Mouse (Mus musculus) neural tube, embryonic 15.5 days (tissue): ENCODE measurements around the gene Anapc4. TPM values are rescaled to one million over a fixed set of nuclear protein-coding genes. Genes with fewer than 3 reads are reported as not detected.
A peak's percentile ranks its signal among the peaks of the same experiment; 100 is the strongest.

Source experiments
- ATAC-seq: fragments of 200-750 bp; cut with Nextera tagmentation; 2 replicates; pipeline ENCODE4 v1.8.0; 2017; ENCODE audit warnings: mild to moderate bottlenecking, moderate TSS enrichment, moderate library complexity; ENCODE audit not compliant: low FRiP score
- H3K27ac ChIP-seq: fragments of 300-500 bp; sonication (generic); replicated peaks from 2 replicates; pipeline ENCODE4 v1.5.1; 2015; ENCODE audit warnings: mild to moderate bottlenecking, inconsistent platforms
- H3K27me3 ChIP-seq: fragments of 300-500 bp; sonication (generic); replicated peaks from 2 replicates; pipeline ENCODE4 v1.6.1; 2015; ENCODE audit warnings: inconsistent platforms
- H3K36me3 ChIP-seq: fragments of 300-500 bp; sonication (generic); 2 replicates; pipeline ENCODE4 v1.6.1; 2015; ENCODE audit warnings: inconsistent platforms
- H3K4me1 ChIP-seq: fragments of 300-500 bp; sonication (generic); 2 replicates; pipeline ENCODE4 v1.6.1; 2015; ENCODE audit warnings: inconsistent platforms
- H3K4me2 ChIP-seq: fragments of 300-500 bp; sonication (generic); 2 replicates; pipeline ENCODE4 v1.6.1; 2015; ENCODE audit warnings: inconsistent platforms, mild to moderate bottlenecking, moderate library complexity
- H3K4me3 ChIP-seq: fragments of 300-500 bp; sonication (generic); replicated peaks from 2 replicates; pipeline ENCODE4 v1.5.1; 2015; ENCODE audit warnings: mild to moderate bottlenecking, inconsistent platforms
- H3K9ac ChIP-seq: fragments of 300-500 bp; sonication (generic); replicated peaks from 2 replicates; pipeline ENCODE4 v1.6.1; 2015; ENCODE audit warnings: mild to moderate bottlenecking, inconsistent platforms
- H3K9me3 ChIP-seq: fragments of 300-500 bp; sonication (generic); replicated peaks from 2 replicates; pipeline ENCODE4 v1.6.1; 2016; ENCODE audit warnings: inconsistent platforms
- WGBS: fragments of 180-500 bp; shearing (Covaris S2); methylation state at CpG from one replicate; pipeline ENCODE4 v1.1.7; 2015; ENCODE audit warnings: mixed read lengths; 5-methylcytosine and 5-hydroxymethylcytosine counted together
- polyA plus RNA-seq: library from polyadenylated mRNA; unstranded; fragments of >200 nt; fragmentation: Nextera tagmentation; extraction: Ambion mirVana; gene quantifications from 2 replicates; pipeline ENCODE4 v1.2.1, GENCODE M21; 2015

The Anapc4 gene
- polyA plus RNA-seq, 1 experiment from 2014 or later, result 99.4 TPM

DNA sequence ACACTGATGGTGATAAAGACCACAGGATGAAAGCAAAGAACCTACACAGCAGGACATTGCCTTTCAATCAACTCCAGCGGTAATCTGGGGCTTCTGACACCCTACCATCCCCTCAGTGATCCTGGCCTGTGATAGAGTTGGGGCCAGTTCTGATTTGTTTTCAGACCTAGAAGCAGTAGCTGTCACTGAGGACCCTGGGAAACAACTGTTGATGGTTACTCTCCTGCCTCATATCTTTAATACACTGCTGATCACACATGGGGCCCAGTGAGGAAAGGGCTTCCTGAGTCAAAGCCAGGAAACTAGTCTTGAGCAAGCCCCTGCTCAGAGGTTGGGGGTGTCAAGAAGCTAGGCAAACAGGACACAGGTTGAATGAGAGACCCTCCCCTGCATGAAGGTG lies 37.6 kb downstream of the Anapc4 start:
- Histone ChIP-seq H3K36me3 (peaks cover 17% of the 10 kb centered on the region), H3K27me3 (no peaks in the 10 kb centered on the region), H3K4me3 (no peak overlapping the region), H3K4me1 (peaks cover 21% of the 10 kb centered on the region), H3K9me3 (no peaks in the 10 kb centered on the region), H3K9ac (no peak overlapping the region), H3K4me2 (no peak overlapping the region), H3K27ac (no peak overlapping the region)
- WGBS, result 23% methylated on average over 1 of the region's 1 CpGs
- no peak for ATAC-seq

DNA sequence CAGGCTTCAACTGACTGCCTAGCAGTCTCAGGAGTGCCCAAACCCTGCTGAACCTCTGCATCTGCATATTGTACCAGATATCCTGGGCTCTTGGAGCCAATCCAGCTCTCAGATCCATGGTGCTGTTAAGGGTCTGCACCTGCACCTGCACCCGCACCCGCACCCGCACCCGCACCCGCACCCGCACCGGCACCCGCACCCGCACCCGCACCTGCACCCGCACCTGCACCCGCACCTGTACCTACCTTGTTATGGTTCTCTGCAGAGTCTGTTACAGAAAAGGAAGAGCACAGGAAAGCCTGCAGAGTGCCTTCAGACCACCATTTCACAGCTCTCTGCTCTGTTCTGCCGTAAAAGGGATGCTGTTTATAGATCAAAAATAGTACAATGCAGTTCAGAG lies 38.2 kb downstream of the Anapc4 start:
- Histone ChIP-seq H3K9ac (no peak overlapping the region), H3K4me1 (peaks cover 21% of the 10 kb centered on the region), H3K27me3 (no peaks in the 10 kb centered on the region), H3K27ac (no peak overlapping the region), H3K36me3 (peaks cover 12% of the 10 kb centered on the region), H3K9me3 (no peaks in the 10 kb centered on the region), H3K4me2 (no peak overlapping the region), H3K4me3 (no peak overlapping the region)
- ATAC-seq, result no peak
- 97% methylated on average over 13 of the region's 13 CpGs for WGBS

DNA sequence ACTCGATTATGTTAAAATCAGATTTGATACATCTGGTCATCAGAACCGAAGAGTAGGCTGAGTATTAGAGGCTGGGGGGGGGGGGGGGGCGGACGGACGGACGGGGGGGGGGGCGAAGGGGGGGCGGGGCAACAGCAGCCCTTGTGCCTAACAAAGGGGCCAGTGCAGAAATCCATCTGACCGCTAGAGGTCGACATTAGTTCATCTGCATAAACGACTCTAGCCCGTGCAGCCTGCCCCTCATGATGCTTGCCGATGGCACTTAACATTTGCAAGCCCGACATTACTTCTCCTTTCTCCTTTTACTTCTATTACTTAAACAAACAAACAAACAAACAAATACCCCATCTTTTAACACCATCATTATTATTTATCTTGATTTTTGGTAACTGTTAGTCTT lies 45.0 kb downstream of the Anapc4 start:
- Histone ChIP-seq H3K9ac (no peak overlapping the region), H3K27ac (no peak overlapping the region), H3K27me3 (0 out of 2 replicates have a peak, but pooled peaks cover 6% of the 10 kb centered on the region), H3K4me1 (no peaks in the 10 kb centered on the region), H3K36me3 (no peaks in the 10 kb centered on the region), H3K9me3 (no peaks in the 10 kb centered on the region), H3K4me3 (no peak overlapping the region), H3K4me2 (no peak overlapping the region)
- peak; percentile 82 for ATAC-seq
- 15% methylated on average over 8 of the region's 14 CpGs for WGBS

DNA sequence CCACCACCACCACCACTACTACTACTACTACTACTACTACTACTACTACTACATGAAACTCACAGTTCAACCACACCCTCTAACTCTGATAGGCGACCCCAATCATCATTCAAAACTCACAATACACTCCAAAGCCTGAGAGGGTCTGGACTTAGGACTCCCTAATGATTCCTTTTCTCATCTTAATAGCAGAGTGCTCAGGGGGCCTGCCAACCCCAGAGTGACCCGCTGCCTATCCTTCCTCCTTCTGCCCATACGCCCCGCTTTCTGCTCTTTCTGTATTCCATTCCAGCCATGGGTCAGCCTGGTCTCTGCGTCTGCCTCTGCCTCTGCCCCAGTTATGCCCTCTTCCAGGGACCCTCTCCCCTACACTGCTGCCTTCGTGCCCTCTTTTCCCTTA lies 46.1 kb downstream of the Anapc4 start:
- Histone ChIP-seq H3K4me2 (no peak overlapping the region), H3K36me3 (no peaks in the 10 kb centered on the region), H3K4me1 (no peaks in the 10 kb centered on the region), H3K27ac (no peak overlapping the region), H3K9me3 (no peaks in the 10 kb centered on the region), H3K4me3 (no peak overlapping the region), H3K27me3 (0 out of 2 replicates have a peak, but pooled peaks cover 6% of the 10 kb centered on the region), H3K9ac (no peak overlapping the region)
- ATAC-seq, result no peak
- WGBS, result 91% methylated on average over 6 of the region's 6 CpGs

DNA sequence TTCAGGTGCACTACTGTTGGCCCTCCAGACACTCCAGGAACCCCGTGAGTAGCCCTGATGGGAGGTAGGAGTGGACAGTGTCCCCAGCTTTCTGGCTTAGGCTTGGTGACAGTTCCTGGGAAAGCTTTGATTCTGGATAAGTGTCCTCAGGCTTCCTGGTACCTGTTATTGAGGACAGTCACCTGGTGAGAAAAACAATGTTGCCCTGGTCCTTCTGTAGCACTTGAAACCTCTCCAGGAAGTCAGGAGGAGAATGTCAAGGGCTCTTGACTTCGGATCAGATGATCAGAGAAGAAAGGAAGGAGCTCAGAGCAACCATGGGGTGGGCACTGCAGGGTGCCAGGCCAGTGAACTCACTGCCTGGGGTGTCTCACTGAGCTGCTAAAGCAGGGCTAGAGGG lies 48.6 kb downstream of the Anapc4 start:
- Histone ChIP-seq H3K4me3 (no peak overlapping the region), H3K4me1 (no peaks in the 10 kb centered on the region), H3K9ac (no peak overlapping the region), H3K27ac (no peak overlapping the region), H3K36me3 (no peaks in the 10 kb centered on the region), H3K4me2 (no peak overlapping the region), H3K27me3 (0 out of 2 replicates have a peak, but pooled peaks cover 6% of the 10 kb centered on the region), H3K9me3 (no peaks in the 10 kb centered on the region)
- no peak for ATAC-seq
- 46% methylated on average over 2 of the region's 2 CpGs for WGBS

DNA sequence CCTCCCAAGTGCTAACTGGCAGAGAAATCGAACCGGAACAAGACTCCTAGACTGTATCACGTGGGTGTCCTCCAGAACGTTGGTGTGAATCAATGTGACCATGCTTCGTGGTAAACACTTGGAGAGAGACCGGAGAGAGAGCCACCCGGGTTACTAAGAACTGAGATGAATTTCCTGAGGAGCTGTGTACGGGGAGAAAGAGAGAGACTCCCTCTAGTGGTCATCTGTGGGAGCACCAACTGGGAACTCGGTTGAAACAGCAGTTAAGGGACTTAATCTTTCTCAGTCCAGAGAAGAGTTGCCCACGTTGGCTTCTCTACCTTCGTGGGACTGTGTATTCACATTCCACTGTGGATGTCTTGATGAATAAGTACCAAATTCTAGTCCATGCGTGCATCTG lies 53.3 kb downstream of the Anapc4 start:
- H3K4me2 ChIP-seq, result no peak overlapping the region
- H3K4me3 ChIP-seq, result no peak overlapping the region
- no peak overlapping the region for H3K9ac ChIP-seq
- no peak for ATAC-seq
- no peaks in the 10 kb centered on the region for H3K4me1 ChIP-seq
- no peak overlapping the region for H3K27ac ChIP-seq
- H3K27me3 ChIP-seq, result no peaks in the 10 kb centered on the region
- no peaks in the 10 kb centered on the region for H3K36me3 ChIP-seq
- no peaks in the 10 kb centered on the region for H3K9me3 ChIP-seq
- 54% methylated on average over 12 of the region's 12 CpGs for WGBS

DNA sequence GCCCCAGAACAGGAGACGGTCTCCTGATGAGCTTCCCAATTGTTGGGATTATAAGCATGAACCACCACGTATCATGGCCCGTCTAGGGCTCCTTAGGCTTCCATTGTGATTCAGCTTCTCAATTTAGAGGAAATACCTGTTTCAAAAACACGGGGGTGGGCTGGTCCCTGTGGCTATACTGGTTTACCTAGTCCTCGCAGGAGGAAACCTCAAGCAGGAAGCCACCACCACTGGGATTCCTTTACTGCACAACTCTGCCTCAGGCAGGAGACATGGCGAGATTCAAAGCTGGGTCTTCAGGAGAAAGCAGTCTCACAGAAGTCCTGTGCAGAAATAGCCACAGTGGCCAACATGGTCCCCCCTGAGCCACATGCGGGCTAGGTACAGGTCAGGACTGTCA lies 56.1 kb downstream of the Anapc4 start:
- Histone ChIP-seq H3K4me3 (no peak overlapping the region), H3K9ac (no peak overlapping the region), H3K4me1 (no peaks in the 10 kb centered on the region), H3K9me3 (no peaks in the 10 kb centered on the region), H3K27me3 (no peaks in the 10 kb centered on the region), H3K36me3 (no peaks in the 10 kb centered on the region), H3K4me2 (no peak overlapping the region), H3K27ac (no peak overlapping the region)
- 82% methylated on average over 7 of the region's 7 CpGs for WGBS
- ATAC-seq, result no peak

DNA sequence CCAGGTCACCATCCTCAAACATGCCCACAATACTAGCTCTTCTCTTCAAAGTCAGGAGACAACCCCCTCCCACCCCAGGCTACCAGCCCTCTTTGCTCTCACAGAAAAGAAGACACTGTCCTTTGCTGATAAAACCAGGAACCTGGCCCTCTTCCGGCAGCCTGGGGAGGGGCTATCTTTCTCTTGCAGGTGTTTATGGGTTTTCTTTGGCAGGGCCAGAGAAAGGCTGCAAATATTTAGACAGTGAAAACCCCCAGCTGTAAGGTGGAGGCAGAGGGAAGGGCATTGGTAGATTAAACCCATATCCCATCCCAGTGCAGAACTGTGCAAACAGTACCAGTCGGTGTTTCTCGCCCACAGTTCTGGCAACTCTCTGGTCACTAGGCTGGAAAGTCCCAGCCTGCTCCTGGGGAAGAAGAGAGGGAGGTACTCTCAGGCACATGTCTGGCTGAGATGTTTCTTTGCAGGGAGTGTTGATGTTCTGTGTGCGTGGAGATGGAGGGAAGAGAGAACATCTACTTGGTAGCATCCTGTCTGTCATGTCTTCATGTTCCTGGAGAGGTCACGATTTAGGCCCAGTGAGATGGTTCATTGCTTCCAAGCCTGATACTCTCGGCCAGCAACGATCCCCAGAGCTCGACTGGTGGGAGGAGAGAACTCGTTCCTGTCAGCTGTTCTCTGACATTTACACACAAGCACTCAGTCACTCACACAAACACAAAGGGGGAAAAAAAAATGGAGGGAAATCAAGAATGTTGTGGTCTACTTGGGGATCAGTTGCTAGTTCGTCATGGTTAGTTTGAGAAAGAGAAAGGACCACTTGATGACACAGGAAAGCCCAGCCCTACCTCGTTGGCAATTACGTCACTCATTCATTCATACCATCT lies 58.4 kb downstream of the Anapc4 start:
- ATAC-seq, result no peak
- Histone ChIP-seq H3K4me1 (no peaks in the 10 kb centered on the region), H3K27ac (no peak overlapping the region), H3K9ac (no peak overlapping the region), H3K36me3 (no peaks in the 10 kb centered on the region), H3K27me3 (no peaks in the 10 kb centered on the region), H3K4me2 (no peak overlapping the region), H3K9me3 (no peaks in the 10 kb centered on the region), H3K4me3 (no peak overlapping the region)
- WGBS, result 80% methylated on average over 12 of the region's 12 CpGs

DNA sequence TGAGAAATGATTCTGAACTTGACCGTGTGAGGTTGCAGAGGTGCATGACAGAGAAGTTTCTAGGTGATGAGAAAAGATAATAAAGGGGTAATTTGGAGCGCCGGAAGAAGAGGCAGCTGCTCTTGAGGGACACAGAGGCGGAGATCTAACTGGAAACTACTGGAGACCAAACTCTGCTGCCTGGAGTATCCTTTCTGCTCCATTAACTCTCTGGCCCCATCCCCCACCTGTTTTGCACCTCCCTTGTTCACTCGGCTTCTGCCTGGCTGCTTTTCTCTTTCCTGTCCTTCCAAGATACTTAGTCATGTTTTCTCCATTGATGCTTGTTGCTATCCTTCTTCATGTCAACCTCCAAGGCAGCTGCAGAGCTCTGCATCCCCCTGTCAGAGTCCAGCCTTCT lies 60.1 kb downstream of the Anapc4 start:
- H3K9ac ChIP-seq, result no peak overlapping the region
- ATAC-seq, result no peak
- no peak overlapping the region for H3K4me2 ChIP-seq
- no peak overlapping the region for H3K4me3 ChIP-seq
- no peaks in the 10 kb centered on the region for H3K4me1 ChIP-seq
- no peaks in the 10 kb centered on the region for H3K36me3 ChIP-seq
- no peaks in the 10 kb centered on the region for H3K27me3 ChIP-seq
- no peak overlapping the region for H3K27ac ChIP-seq
- H3K9me3 ChIP-seq, result no peaks in the 10 kb centered on the region
- WGBS, result 80% methylated on average over 5 of the region's 5 CpGs

DNA sequence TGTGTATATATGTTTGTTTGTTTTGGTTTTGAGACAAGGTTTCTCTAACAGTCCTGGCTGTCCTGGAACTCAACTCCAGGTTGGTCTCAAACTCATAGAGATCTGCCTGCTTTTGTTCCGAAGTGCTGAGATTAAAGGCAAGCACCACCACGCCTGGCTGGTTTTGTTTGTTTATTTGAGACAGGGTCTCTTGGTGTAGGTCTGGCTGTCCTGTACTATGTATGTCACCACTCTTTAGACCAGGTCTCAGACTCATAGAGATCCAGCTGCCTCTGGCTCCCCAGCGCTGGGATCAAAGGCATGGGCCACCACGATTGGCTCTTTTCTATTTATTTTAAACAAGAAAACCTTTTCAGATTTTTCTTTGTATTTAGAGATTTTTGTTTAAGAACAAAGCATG lies 70.4 kb downstream of the Anapc4 start:
- Histone ChIP-seq H3K36me3 (no peaks in the 10 kb centered on the region), H3K27ac (no peak overlapping the region)

DNA sequence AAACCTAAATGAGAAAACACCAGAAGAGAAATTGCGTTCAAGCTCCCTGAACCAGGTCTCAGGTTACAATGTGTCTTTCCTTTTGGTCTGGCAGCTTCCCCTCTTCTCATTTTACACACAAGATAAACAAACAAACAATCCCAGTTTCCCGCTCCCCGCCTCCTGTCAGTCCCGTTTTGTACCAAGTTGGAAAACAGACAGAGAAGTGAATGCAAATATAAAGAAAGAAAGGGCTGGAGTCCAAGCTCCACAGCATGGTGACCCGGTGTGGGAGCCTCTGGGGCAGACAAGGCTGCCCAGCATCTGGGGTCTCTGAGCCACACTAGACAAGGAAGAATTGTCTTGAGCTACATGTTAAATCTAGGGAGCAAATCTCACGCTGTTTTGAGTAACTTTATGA lies 70.9 kb downstream of the Anapc4 start:
- Histone ChIP-seq H3K9ac (no peak overlapping the region), H3K27me3 (no peaks in the 10 kb centered on the region), H3K9me3 (no peaks in the 10 kb centered on the region), H3K4me1 (no peaks in the 10 kb centered on the region), H3K4me3 (no peak overlapping the region), H3K36me3 (no peaks in the 10 kb centered on the region), H3K27ac (no peak overlapping the region), H3K4me2 (no peak overlapping the region)
- 41% methylated on average over 6 of the region's 6 CpGs for WGBS
- no peak for ATAC-seq

More for the DNA sequence above, 70.4 kb downstream of the Anapc4 start:
- no peak for ATAC-seq
- Histone ChIP-seq H3K27me3 (no peaks in the 10 kb centered on the region), H3K9ac (no peak overlapping the region), H3K4me3 (no peak overlapping the region), H3K4me1 (no peaks in the 10 kb centered on the region), H3K4me2 (no peak overlapping the region), H3K9me3 (no peaks in the 10 kb centered on the region)
- WGBS, result 70% methylated on average over 4 of the region's 4 CpGs

DNA sequence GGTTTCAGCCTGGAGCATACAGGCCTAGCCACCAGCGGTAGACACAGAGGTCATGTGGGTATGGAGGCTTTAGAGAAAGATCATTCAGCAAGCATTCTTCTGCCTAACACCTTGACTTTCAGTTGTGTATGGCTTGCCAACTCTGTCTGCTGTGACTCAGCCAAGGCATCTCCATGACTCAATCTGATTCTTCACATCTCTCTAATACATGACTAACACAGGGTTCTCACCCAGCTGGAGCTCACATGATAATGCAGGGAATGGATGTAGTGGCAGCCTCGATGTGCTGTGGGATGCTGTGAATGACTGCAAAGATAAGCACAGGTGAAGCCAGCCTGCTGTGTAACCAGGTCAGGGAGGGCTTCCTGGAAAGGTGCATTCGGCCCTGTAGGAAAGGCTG lies 74.4 kb downstream of the Anapc4 start:
- WGBS, result 91% methylated on average over 3 of the region's 3 CpGs
- H3K4me3 ChIP-seq, result no peak overlapping the region
- no peaks in the 10 kb centered on the region for H3K9me3 ChIP-seq
- no peaks in the 10 kb centered on the region for H3K4me1 ChIP-seq
- no peak overlapping the region for H3K27ac ChIP-seq
- H3K4me2 ChIP-seq, result no peak overlapping the region
- ATAC-seq, result no peak
- no peak overlapping the region for H3K9ac ChIP-seq
- no peaks in the 10 kb centered on the region for H3K27me3 ChIP-seq
- no peaks in the 10 kb centered on the region for H3K36me3 ChIP-seq
